Mouse (Mus musculus) ovary, postnatal 14 days (tissue): ENCODE measurements at regions not wholly inside any gene's neighbourhood (a gene's known extent, or its start where the extent isn't known, plus 50 kb on each side); places are given as distances from the start of the nearest gene placed in this dataset.

Source experiments
- DNase-seq: peaks from one replicate; pipeline ENCODE4 v3.0.0; 2022; ENCODE audit warnings: low spot score

DNA sequence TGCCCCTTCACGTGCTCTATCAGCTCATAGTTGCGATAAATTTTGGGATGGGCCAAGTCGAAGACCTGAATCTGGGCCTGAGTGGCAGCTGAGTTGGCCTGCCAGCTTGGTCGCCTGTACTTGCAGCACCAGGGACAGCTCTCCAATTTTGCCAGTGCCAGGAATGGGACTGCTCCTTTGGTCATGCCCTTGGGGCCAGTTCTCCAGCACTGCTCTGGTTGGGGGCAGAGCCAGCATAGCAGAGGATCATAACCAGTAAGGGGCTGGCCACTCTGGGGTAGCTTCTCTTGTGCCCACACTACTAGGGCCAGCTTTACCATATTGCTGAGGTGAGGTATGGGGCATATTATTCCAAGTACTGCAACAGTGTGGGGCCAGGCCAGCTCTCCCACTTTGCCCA is 397.0 kb upstream of the Cadm2 start:
- no peak for DNase-seq

DNA sequence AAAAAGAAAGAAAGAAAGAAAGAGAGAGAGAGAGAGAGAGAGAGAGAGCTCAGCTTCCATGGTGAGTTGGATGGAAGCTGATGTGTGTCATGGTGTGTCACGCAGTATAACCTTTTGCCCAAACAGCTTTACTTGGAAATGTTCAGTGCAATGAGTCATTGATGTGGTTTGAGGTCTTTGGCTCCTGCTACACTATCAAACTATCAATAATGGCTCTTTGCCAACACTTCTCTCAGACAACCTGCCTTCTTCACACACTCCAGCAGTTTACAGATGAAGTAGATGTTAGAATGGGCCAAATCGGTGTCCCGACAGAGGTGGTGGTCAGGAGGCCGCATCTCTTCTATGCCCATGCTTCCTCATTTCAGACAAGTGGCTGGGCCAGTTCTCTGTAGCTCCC is 369.0 kb upstream of the Cadm2 start:
- no peak for DNase-seq

GRCm38 (mm10) chr16:67976565-67976964 is 355.9 kb upstream of the Cadm2 start:
- no peak for DNase-seq

- DNase-seq = no peak
Measured at GRCm38 (mm10) chr16:67968311-67969145, 347.8 kb upstream of the Cadm2 start.

DNA sequence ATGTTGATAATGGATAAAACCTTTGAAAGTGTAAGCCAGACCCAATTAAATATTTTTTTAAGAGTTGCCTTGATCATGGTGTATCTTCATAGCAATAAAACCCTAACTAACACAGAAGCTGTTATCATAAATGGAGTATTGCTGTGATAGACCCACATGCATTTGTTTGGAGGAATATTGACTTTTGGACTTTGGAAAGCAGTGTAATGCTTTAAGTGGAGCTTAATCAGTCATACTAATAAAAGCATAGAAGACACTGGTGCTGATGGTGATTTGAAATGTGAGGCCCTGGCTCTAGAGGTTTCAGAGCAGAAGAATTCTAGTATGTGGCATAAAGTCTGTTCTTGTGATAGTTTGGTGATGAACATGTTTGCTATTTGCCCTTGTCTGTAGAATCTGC is 328.4 kb upstream of the Cadm2 start:
- DNase-seq = no peak

DNA sequence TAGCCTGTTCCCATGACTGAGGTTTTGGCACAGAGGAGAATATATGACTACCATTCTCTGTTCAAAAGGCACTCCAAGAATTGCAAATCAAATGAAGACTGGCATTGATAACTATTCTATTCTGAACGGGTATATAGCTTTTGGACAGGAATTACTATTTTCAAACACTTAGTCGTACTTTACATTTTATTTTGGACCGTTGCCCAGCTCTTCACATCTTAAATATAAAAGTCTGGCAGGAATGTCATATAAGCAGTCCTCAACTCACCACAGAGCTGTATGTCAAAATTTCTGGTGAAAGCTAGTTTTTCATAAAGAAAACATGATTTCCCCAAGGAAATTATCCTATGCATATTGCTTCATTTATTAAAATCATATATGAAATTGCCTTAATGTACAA is 323.7 kb upstream of the Cadm2 start:
- DNase-seq = no peak

DNA sequence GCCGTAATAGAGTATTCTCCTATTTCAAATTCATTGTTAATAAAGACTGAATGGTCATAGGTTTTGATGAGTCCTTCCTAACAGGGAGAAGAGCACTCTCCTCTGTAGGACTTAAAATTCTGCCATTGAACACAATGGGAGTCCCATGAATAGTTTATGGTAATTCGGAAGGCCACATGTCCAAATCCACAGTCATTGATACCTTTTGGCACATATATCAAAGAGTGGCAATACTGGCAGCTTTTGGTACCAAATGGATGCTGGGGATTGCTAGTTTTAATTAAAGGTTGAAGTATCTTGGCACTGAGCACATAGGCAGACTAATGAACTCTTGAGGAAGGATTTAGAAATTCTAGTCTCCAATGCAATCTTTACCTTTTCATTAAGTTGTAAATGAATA is 298.5 kb upstream of the Cadm2 start:
- DNase-seq = no peak

DNA sequence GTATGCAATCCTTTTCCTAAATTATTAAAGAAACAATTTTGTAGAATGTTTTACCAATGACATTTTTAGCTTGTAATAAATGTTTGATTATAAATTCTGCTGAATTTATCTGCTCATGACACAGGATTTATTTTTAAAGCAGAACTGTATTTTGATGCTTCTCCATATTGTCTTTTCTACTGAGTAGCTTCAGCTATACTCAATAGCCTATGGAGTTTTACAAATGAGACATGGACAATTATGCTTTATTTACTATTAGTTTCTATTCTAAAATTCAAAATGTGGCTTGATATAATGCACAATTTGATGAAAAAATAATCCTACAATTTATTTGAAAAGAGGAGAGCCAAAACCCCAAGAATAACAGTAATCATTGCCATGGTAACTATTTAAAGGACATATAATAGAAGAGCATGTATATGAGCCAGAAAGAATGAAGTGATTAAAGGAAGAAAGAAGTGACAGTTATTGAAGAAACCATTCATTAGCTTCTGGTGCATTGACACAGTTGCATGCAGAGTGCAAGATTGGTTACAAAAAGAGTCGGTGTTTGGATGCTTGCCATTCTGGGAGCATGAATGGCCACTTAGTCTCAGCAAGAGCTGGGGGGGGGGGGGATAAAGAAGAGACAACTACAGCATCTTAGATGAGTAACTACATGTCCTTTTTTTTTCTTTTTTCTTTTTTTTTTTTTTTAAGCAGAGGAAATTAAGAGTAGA is 250.8 kb upstream of the Cadm2 start:
- no peak for DNase-seq

GRCm38 (mm10) chr16:67850201-67850600 is 229.5 kb upstream of the Cadm2 start:
- no peak for DNase-seq

DNA sequence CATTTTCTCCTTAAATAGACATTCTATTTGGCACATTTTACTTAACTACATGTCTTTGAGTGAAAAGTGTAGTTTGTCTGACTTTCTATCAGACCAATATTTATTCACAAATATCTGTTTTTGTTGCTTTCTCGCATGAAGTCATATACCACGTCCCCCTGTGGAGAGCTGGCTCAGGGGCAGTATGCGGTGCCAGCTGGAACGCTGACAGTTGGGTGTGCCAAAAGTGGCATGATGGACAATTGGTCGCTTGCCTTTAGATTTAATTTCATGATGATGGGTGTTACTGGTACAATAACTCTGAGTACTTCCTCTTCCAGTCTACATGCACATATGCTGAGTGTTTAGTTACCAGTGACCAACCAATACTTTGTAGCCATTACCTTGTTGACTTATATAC is 223.8 kb upstream of the Cadm2 start:
- DNase-seq = no peak

- DNase-seq = no peak
Measured at GRCm38 (mm10) chr16:67797236-67797635, 176.5 kb upstream of the Cadm2 start.

DNA sequence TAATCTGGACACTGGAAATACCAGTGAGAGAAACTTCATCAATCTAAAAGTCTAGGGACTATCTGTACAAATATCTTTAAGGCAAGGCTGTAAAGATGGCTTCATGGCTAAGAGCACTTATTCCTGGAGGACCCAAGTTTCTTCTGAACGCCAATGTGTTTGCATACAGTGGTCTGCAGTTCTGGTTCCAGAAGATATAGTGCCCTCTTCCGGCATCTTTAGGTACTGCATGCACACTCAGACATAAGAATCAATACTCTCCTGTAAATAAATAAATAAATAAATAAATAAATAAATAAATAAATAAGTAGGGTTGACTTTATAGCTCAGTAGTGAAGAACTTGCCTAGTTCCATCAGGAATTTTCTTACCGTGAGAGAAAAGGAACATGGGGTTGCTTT is 155.4 kb upstream of the Cadm2 start:
- peak; percentile 17 for DNase-seq

DNA sequence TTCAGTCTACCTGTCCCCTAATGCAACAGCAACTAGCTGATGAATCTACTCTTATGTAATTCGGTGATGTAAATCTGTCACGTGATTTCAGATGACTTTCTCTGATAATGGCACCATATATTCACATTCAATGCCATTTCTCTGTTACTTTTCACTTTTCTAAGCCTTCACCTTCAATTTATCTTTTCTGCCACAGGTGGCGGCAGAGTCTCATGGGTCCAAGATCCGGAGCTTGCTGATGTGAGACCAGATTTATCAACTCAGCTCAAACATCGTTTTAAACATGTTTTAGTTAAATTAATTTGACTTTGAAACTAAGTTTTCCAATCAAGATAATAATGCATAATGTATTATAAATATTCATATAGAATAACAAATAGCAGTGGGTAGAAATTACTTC is 148.4 kb upstream of the Cadm2 start:
- no peak for DNase-seq

DNA sequence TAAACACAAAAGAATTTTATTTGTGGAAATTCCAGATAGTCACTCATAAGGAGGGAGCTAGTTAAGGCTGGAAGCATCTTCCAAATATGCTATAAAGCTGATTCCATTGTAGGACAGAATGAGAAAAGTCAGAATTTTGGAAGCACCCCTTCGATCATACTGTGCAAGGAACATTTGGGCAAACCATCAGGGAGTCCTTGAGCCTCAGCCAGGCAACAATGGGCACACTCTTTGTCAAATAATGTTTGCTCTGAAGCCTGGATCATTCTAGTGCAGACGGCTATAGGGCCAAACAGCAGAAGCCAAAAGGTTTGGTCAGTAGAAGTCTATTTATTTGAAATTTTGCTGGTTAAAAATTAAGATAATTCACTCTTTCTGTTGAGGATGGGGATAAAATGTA is 114.7 kb upstream of the Cadm2 start:
- DNase-seq = no peak

DNA sequence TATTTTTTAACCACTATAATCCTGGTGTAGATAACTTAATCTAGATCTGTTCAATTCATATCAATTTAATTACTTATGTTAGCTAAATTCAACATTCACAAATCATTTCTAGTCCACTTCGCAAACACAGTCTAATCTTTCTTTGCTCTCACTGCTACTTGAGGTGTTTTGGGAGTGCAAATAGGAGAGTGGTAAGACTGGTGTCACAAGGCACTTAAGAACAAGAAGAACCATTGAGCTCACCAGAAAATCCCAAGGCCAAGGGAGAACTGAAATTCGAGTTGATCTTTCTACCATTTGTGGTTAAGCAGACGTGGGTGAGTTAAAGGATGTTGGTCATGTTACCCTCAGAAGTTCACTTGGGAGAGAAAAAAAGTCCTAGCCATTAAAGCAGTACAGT is 77.9 kb upstream of the Cadm2 start:
- no peak for DNase-seq
